Mouse (Mus musculus) cerebral cortex, adult 2 months (tissue): Measurements from ENCODE around the gene Plin3.

ENCODE experiments used
- WGBS: fragments of 180-500 bp; shearing (Covaris S2); methylation state at CpG from one replicate; pipeline ENCODE4 v1.1.7; 2018; 5-methylcytosine and 5-hydroxymethylcytosine counted together

Plin3 gene

DNA sequence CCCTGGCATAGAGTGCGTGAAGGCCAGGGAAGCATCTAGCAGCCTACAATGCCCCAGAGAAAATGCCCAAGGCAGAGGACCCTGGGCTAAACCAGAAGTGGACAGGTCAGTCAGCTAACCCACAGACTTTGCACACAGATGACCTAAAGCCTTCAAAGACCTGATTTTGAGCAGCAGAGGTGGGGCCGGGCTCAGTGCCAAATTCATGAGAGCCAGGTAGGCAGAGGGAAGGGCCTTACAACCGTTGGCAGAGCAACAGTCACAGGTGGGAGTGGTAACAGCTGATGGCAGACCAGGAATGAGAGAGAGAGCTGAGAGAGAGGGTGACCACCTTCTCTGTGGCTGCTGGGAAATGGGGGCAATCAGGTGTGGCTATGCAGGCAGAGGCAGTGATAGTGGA lies 20.0 kb downstream of the Plin3 start:
- 74% methylated on average over 3 of the region's 3 CpGs for WGBS

DNA sequence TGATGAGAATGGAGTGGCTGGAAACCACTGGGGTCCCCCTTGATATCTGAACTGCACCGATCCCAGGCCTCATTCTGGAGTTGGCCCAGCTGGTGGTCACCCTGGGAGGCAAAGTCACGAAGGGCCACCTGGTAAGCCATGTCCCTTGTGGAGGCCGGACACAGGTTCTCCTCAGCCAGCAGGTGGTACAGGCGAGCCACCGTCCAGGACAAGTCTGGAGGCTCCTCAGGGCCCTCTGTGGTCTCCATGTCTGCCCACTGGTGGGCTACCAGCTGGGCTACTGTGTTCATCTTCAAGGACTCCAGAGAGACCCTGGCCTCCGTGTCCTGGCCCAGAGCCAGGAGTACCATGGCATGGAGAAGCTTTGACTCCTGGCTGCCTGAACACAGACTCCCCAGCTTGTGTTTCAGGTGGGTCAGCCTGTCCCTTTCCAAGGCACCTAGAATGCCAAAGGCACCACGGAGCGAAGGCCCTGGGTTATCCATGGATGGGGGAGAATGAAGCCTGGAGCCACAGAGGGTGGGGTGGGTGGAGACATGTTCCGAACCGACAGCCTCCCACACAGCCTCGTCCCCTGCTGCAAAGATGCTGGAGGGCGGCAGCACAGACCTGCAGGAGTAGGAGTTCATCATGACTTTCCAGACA lies 20.9 kb downstream of the Plin3 start:
- WGBS, result 68% methylated on average over 12 of the region's 12 CpGs

DNA sequence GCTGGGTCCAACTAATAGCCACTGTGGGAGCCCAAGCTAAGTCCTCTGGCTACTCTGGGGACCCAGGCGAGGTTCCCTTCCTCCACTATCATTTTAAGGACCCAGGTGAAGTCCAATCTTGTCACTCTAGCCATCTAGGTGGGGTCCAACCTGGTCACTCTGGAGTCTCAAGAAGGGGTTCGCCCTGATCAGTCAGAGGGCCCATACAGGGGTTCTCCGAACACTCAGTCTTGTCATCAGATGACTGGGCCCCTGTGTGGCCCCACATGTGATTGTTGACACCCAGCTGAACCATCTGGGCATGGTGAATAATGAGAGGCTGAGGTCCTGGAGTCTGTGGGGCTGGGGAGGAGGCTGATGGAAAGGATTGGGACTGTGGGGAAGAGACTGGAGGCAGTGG lies 22.9 kb downstream of the Plin3 start:
- 73% methylated on average over 3 of the region's 3 CpGs for WGBS

DNA sequence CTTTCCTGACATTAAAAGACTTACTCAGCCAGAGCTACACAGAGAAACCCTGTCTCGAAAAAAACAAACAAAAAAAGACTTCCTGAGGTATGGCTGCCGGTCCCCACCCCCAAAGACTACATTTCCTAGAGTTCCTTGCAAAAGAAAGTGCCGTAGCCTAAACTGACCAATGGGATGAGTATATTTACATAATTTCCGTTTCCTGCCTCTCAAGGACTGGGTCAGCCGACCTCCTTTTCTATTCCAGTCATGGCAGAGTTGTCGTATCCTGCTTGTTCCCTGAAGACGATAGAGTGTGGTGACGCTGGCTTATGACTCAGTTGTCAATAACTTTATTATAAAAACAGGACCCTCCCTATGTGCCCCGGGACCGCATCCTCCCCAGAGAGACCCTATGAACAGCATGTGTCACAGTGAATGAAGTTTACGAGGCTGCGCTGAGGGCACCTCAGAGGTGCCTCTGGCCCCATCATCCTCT lies 23.5 kb downstream of the Plin3 start:
- WGBS, result 15% methylated on average over 12 of the region's 12 CpGs

DNA sequence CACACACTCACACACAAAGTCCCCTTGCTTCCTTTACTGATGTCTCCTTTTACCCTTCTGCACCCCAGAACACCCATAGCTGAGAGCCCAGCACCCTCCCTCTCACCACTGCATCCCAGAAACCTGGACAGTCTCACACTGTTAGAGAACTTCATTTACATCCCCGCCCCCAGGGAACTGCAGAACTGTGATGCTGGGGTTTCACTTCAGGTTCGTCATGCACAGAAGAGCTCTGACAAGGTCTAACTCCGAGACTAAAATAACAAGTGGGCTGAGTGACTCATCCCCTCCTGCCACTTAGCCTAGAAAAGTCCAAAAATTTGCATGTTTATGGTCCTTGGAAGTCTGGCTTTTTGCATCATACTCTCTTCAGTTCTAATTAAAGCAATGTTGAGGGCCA lies 26.4 kb downstream of the Plin3 start:
- 22% methylated on average over 3 of the region's 3 CpGs for WGBS

DNA sequence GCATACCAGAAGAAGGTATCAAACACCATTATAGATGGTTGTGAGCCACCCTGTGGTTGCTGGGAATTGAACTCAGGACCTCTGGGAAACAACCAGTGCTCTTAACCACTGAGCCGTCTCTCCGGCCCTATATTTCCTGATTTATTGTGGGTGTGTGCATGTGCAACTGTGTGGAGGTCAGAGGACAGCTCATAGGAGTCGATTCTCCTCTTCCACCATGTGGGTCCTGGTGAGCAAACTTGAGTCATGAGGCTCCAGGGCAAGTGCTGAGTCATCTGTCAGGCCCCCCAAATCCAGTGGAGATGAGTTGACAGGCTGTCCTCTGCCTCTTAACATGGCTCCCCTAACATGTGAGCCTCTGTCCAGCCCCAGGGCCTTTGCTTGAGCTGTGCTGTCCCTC lies 26.8 kb downstream of the Plin3 start:
- WGBS, result 53% methylated on average over 3 of the region's 3 CpGs

DNA sequence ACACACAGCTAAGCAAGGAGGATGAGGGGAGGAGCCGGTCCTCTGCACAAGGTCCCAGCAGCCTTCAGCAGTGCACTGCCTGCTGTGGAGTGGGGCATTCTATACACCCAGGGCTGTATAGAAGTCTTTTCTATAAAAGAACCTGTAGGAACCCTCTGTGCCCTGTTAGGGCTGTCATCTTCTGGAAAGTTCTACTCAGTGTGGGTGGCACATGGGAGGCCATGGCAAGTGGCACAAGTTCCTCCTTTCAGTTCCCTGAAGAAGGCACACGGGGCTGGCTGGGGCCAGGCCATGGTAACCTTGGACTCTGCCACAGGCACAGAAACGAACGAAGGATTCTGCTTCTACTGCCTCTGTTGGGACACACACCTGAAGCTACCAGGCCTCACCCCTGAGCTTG lies 27.7 kb downstream of the Plin3 start:
- WGBS, result 85% methylated on average over 4 of the region's 4 CpGs

DNA sequence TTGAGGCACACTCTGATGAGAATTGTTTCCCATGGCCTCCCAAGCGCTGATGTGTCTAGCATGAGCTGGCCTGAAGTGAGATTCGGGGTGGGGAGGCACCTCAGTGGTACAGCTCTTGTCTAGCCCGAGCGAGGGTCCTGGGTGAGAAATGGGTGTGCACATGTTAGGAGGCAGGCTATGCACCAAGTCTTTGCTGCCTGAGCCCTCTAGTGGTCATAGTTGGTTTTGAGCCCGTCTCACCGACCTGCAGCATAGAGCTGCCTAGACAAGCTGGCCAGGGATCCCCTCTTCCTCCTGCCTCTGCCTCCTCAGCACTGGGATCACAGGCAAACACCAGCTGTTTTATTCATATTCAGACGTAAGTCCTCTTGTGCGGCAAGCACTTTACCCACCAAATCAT lies 28.7 kb downstream of the Plin3 start:
- WGBS, result 18% methylated on average over 8 of the region's 8 CpGs

DNA sequence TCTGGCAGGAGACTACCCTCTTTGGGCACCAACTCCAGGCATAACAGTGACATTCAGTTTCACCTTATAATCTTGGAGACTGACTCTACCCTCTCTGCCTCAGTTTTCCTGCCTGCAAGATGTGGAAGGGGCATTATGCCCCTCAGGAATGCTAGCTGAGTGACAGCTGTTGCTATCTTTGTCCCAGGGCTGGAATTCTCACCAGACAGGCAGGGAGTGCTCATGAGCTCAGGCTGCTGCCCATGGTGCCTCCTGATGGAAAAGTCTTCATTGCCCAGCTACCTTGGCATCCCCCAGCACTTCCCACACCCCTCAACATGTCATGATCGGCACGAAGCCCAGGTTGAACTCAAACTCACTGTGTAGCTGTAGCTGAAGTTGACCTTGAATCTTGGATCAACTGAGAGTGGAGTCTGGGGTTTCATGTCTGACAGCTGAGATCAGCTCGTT lies 30.0 kb downstream of the Plin3 start:
- 56% methylated on average over 3 of the region's 3 CpGs for WGBS

DNA sequence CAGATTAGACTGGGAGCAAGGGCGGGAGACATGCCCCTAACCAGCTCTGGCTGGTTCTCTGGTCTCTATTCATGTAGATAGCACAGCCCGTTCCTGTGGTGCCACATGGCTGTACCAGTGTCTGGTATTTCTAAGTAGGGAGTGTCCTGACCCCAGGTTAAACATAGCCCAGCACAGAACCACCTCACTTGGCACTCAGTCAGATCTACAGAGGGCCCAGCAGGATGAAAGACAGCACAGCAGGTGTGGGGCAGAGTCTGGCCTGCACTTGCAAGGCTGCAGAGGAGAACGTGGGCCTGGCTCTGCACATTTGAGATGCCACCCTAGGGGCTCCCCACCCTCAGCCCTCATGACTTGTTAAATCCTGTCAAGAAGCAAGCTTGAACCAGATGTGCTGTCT lies 31.5 kb downstream of the Plin3 start:
- WGBS, result 50% methylated on average over 3 of the region's 3 CpGs

DNA sequence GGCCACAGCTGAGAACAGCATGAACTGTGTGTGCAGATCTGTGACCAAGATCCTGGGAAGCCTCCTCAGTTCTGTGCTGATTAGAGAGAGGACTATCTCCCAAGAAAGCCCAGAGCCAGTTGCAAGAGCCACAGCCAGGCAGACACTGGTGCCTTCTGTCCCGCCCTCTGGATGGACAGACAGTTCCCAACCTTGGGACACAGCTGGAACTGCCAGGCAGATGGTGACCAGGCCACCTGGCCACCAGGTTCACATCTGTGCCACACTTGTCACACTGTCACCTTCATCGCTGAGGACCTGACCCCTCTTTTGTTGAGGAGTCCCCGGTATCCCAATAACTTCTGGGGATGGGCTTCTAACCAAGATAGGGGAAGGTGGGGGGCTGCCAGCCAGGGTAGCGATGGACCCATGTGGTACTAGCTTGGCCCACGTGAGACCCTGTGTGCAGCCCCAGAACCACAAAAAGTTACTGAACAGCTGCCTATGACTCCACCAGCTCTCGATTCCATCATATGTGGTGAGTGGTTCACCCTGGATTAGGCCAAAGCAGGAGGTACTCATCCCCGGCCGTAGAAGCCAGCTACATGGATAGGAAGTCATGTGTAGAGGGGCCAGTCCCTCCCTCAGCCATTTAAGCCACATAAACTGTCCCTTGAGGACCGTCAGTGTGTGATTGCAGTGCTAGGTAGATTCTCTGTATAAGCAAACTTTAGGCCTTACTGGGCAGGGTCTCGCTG lies 33.2 kb downstream of the Plin3 start:
- WGBS, result 81% methylated on average over 10 of the region's 10 CpGs

DNA sequence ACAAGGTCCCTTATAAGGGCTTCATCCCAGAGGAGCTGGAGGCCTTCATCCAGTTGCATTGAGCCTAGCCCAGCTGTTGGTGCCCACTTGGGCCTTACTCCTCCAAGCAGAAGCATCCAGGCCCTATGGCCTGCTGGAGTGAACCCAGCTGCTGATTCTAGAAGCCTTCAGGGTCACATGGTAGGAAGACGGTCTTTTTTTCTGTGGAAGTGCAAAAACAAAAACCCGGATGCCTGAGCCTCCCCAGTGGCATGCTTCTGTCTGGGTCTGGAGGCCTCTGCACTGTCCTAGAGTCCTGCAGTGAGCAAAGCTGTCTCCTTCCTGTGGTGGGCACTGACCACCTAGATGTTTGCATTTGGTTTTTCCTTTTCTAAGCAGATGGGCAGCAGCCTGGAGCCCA lies 33.9 kb downstream of the Plin3 start:
- WGBS, result 34% methylated on average over 2 of the region's 2 CpGs

DNA sequence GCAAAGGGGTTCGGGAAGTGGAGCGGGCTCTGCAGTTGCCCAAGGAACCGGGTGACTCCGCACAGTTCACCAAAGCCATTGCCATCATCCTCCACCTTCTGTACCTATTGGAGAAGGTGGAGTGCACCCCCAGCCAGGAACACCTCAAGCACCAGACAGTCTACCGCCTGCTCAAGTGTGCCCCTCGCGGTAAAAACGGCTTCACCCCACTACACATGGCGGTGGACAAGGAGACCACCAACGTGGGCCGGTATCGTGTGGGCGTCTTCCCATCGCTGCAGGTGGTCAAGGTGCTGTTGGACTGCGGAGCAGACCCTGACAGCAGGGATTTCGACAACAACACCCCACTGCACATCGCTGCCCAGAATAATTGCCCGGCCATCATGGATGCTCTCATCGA lies 34.4 kb downstream of the Plin3 start:
- WGBS, result 91% methylated on average over 19 of the region's 19 CpGs

DNA sequence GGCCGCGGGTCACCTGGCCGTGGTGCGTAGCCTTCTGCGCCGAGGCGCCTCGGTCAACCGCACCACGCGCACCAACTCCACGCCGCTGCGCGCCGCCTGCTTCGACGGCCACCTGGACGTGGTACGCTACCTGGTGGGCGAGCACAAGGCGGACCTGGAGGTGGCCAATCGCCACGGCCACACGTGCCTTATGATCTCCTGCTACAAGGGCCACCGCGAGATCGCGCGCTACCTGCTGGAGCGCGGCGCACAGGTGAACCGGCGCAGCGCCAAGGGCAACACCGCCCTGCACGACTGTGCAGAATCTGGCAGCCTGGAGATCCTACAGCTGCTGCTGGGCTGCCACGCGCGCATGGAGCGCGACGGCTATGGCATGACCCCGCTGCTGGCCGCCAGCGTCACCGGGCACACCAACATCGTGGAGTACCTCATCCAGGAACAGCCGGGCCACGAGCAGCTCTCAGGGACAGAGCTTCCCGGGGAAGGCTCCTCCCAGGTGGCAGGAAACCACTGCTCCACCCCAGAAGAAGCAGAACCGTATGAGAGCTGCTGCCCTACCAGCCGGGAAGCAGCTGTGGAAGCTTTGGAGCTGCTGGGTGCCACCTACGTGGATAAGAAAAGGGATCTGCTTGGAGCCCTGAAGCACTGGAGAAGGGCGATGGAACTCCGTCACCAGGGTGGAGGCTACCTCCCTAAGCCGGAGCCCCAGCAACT lies 35.3 kb downstream of the Plin3 start:
- 5% methylated on average over 52 of the region's 58 CpGs for WGBS

DNA sequence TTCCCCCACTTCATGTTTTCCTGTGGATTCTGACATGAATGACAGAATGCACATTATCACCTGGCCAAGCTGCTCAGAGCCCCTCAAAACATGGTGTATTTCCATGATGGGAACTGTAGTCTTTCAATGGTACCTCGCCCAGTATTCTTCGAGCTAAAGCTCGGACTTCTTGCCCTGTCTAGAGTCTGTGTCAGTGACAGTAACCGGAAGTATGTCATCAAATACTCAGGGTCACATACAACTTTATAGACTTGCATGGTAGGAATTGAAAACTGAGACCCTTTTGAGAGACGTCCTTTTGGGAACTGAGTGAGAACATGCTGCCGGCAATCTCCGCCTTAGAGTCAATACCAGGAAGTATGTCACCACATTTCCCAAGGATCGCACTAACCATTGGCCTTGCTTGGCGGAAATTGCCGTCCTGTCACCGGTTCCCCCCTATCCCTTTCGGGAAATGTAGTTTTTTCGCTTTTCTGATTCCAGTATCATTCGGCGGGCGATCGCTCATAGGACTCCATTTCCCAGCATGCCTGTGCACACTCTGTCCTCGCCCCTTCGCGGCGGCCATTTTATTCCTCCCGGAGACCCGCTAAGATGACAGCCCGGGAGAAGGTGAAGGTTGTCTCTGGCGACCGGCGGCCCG lies 36.3 kb downstream of the Plin3 start, which contains the start of gene Fem1a:
Gene Fem1a (plus strand): TSS at position 572 of the 643 bp plus-strand sequence.
- under 1% methylated on average over 28 of the region's 28 CpGs for WGBS

DNA sequence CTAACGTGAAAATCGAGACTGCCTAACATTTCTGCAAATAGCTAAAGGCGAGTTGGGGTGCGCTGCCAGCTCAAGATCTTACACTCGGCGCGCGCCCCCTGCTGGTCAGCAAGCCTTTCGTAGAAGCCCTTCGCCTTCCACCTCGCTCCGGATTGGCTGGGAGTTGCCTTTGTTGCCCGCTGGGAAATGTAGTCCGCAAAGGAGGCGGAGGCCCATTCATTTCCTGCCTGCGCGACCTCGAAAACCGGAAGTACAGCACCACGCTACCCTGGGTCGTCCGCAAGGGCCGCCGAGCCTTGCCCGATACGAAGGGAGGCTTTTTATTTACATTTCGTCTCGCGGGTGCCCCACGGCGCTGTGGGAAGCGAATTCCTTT lies 36.8 kb downstream of the Plin3 start:
- WGBS, result under 1% methylated on average over 32 of the region's 32 CpGs

DNA sequence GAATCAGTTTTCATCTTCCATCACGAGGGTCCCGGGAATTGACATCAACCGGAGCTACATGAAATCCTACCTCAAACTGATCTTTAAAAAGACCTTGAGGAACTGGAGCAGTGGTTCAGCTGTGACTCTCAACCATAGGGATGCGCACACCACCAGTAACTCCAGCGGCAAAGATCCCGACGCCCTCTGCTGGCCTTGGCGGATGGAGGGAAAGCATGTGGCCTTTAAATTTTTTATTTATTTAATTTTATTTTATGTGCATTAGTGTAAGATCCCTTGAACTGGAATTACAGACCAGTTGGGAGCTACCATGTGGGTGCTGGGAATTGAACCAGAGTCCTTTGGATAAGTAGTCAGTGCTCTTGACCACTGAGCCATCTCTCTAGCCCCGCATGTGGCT lies 37.2 kb downstream of the Plin3 start:
- 8% methylated on average over 9 of the region's 9 CpGs for WGBS

DNA sequence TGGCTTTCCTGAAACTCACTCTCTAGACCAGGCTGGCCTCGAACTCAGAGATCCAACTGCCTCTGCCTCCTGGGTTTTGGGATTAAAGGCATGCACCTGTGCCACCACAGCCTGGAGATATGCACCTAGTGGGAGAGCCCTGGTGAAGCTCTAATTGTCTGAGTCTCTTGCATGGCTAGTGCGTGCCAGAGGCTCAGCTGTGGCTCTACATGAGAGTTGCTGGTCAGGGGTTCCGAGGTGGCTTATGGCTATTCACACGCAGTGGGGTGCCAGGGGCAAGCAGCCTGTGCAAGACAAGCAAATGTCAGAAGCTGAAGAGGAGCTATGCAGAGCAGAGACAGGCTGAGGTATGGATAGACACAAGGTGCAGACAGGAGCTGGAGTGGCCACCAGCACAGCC lies 38.0 kb downstream of the Plin3 start:
- WGBS, result 84% methylated on average over 4 of the region's 4 CpGs

DNA sequence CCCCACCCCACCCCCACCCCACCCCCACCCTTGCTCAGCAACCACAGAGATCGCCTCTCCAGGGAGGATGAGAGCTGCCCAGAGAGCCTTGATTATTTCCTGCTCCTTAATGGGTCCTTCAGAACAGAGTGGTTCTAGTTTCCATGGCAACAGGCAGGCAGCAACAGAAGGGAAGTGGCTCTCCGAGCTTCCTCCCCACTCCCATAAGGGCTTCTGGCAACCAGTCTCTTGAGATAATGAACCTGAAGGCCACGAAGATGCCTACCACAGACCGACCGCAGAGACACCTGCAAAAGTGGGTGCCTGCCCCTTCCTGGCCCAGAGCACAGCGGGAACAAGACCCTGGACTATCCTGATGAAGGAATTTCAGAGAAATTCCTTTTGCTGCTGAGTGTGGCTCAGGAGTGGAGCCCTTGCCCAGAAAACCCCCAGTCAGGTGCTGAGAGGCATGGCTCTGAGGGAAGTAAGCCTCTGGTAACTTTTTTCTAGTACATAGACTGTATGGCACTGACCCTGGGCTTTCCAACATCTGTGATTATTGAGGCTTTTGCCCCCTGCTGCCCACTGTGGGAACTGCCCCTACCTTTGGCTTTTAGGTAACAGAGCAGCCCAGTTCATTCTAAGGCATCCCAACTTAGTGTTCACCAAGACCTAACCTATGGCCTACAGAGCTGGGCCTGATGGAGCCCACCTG lies 41.4 kb downstream of the Plin3 start:
- WGBS, result 11% methylated on average over 6 of the region's 6 CpGs

DNA sequence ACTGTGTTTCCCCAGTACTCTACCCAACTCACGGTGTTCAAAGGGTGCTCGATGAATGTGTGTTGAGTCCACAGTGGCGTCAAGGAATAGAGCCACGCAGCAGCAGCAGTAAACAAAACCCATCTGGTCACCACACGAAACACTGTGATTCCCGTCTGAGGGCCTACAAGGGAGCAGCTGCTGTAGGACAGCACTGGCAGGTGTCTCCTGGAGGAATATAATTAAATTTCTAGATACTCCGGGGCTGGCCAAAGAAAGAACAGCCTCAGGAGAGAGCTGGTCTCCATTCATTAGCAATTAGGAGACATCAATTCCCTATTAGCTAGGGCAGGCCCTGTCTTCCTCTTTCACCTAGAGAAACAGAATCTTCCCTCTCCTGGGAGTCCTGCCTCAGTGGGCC lies 47.1 kb downstream of the Plin3 start:
- 54% methylated on average over 7 of the region's 7 CpGs for WGBS

DNA sequence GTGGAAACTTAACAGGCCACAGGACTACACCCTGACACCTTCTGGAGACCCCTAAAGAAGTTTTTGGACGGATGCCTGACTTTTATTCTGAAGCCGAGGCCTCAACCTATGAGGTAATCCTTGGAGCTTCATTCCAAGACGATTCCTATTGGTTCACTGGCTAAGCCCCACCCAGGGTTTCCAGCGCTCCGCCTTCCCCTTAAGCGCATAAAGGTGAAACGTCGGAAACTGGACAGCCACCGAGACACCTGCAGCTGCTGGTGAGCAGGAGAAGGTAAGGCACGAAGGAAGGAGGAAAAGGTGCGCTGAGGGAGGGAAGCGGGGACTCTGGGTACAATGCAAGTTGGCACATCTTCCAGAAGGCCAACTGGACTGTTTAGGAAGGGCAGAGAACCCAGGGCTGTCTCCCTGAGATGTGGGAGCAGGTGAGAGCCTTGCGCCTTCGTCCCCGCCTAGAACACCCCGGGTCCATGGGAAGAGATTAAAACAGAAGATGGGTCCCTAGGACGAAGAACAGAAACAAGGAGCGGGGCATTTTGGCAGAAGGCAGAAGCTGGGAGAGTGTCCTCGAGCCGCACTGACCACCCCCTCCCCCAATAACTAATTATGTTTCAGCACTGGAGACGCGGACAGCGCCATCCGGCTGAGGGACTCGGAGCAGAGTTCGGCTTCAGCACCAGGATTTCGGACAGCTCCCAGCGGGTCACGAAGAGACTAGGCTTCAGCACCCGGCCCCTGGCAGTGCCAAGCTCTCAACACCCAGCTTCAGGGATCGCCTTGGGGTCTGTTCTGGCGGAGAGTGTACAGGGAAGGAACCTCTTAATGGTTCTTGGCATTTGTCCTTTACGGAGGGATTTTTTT lies 50.9 kb downstream of the Plin3 start:
- WGBS, result under 1% methylated on average over 33 of the region's 33 CpGs
